Mouse (Mus musculus): ENCODE data around the gene Bicd2. TPM values are rescaled to one million over a fixed set of nuclear protein-coding genes. Genes with fewer than 3 reads are reported as not detected.

Bicd2 gene
- polyA plus RNA-seq, 1 experiment, result 34.0 TPM

DNA sequence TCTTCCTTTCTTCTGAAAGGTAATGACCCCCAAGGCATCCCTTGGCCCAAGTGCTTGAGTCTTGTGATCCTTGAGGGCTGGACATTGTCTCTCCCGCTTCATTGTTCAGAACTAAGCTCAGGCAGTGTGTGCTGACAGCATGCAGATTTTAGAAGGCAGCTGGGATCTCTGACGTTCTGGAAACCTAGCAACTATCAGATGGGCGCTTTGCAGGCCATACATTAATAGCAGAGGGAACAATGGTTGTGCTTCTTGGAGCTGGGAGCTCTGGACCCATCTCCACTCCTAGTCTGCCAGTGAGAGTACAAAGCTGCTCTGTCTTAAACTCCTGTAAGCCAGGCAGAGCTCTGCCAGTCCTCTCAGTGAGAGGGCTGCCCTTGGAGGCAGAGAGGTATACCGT lies 94.8 kb downstream of the Bicd2 start:
- Histone ChIP-seq H3K4me1 (ENCODE audit: control insufficient read depth, insufficient read depth, insufficient read length, low read length) (no peaks in the 10 kb centered on the region), H3K27ac (replicated peaks; ENCODE audit: low read depth, low read length) (no peak overlapping the region), H3K4me3 (ENCODE audit: insufficient read depth, low read depth, low read length) (no peak overlapping the region)

Other genes starting within 250 kb of the Bicd2 start
- 0.63 TPM in 1 of 2 replicates, not detected in the other for gene Wnk2, start 193.6 kb upstream of the Bicd2 start, polyA plus RNA-seq (2012; ENCODE audit: insufficient read depth, insufficient read length, missing spikeins)
- 57.7 and 90.3 TPM in 2 replicates for gene Ninj1, start 154.1 kb upstream of the Bicd2 start, polyA plus RNA-seq (2012; ENCODE audit: insufficient read depth, insufficient read length, missing spikeins)
- 68.4 and 68.7 TPM in 2 replicates for gene Card19, start 125.5 kb upstream of the Bicd2 start, polyA plus RNA-seq (2012; ENCODE audit: insufficient read depth, insufficient read length, missing spikeins)
- 1.3 TPM in 1 of 2 replicates, not detected in the other for gene Susd3, start 92.9 kb upstream of the Bicd2 start, polyA plus RNA-seq (2012; ENCODE audit: insufficient read depth, insufficient read length, missing spikeins)
- 0.59 and 1.1 TPM in 2 replicates for gene Fgd3, start 21.3 kb upstream of the Bicd2 start, polyA plus RNA-seq (2012; ENCODE audit: insufficient read depth, insufficient read length, missing spikeins)
- gene Ippk, start 79.7 kb downstream of the Bicd2 start, polyA plus RNA-seq (2012; ENCODE audit: insufficient read depth, insufficient read length, missing spikeins), result 4.4 and 5.9 TPM in 2 replicates
- 1.8 and 2.0 TPM in 2 replicates for gene Tes3-ps, start 151.7 kb downstream of the Bicd2 start, polyA plus RNA-seq (2012; ENCODE audit: insufficient read depth, insufficient read length, missing spikeins)
- 10.1 and 12.4 TPM in 2 replicates for gene Ecm2, start 163.2 kb downstream of the Bicd2 start, polyA plus RNA-seq (2012; ENCODE audit: insufficient read depth, insufficient read length, missing spikeins)
- gene Aspn, start 202.9 kb downstream of the Bicd2 start, polyA plus RNA-seq (2012; ENCODE audit: insufficient read depth, insufficient read length, missing spikeins), result 28.9 and 34.2 TPM in 2 replicates
- gene Omd, start 240.9 kb downstream of the Bicd2 start, polyA plus RNA-seq (2012; ENCODE audit: insufficient read depth, insufficient read length, missing spikeins), result 0.96 and 1.1 TPM in 2 replicates